Mouse (Mus musculus) thymus, adult 2 months (tissue): ENCODE measurements around the gene Dhtkd1. TPM values are rescaled to one million over a fixed set of nuclear protein-coding genes. Genes with fewer than 3 reads are reported as not detected.
"Not testable (repeated sequence)": the region's sequence is repeated elsewhere in the genome, so short reads cannot be mapped to it uniquely, and the experiment has no call there.

Experiments
- DNase-seq: peaks from one replicate; pipeline ENCODE4 v3.0.0; 2021
- H3K27ac ChIP-seq: fragments of 200-500 bp; 2 replicates; pipeline ENCODE4 v1.5.1; 2012; ENCODE audit warnings: low read length, control low read depth; ENCODE audit not compliant: control insufficient read depth, insufficient read depth
- H3K27me3 ChIP-seq: fragments of 200-500 bp; 2 replicates; pipeline ENCODE4 v1.6.1; 2012; ENCODE audit warnings: mild to moderate bottlenecking, low read length, moderate library complexity, mixed read lengths; ENCODE audit not compliant: control insufficient read depth, insufficient read depth
- H3K36me3 ChIP-seq: fragments of 200-500 bp; 2 replicates; pipeline ENCODE4 v1.6.1; 2012; ENCODE audit warnings: mild to moderate bottlenecking, low read length, moderate library complexity; ENCODE audit not compliant: control insufficient read depth, insufficient read depth
- H3K4me1 ChIP-seq: fragments of 200-500 bp; replicated peaks from 2 replicates; pipeline ENCODE4 v1.6.1; 2012; ENCODE audit warnings: low read length; ENCODE audit not compliant: control insufficient read depth, insufficient read depth
- H3K4me3 ChIP-seq: fragments of 200-500 bp; 2 replicates; pipeline ENCODE4 v1.5.1; 2012; ENCODE audit warnings: mild to moderate bottlenecking, low read length, control low read depth, moderate library complexity; ENCODE audit not compliant: control insufficient read depth, insufficient read depth
- CTCF ChIP-seq: fragments of 200-500 bp; IDR thresholded peaks from 2 replicates; pipeline ENCODE4 v1.5.1; 2012; ENCODE audit warnings: mild to moderate bottlenecking, control low read depth, low read length, moderate library complexity, borderline replicate concordance; ENCODE audit not compliant: control insufficient read depth, poor library complexity, insufficient read depth; ENCODE audit errors: extremely low read depth
- POLR2A ChIP-seq: fragments of 200-500 bp; IDR thresholded peaks from 2 replicates; pipeline ENCODE4 v1.6.1; 2012; ENCODE audit warnings: mild to moderate bottlenecking, low read length, control low read depth, moderate library complexity; ENCODE audit not compliant: control insufficient read depth, poor library complexity, insufficient read depth; ENCODE audit errors: extremely low read depth
- WGBS: fragments of 180-500 bp; shearing (Covaris S2); methylation state at CpG from one replicate; pipeline ENCODE4 v1.1.7; 2018; 5-methylcytosine and 5-hydroxymethylcytosine counted together
- polyA plus RNA-seq: library from polyadenylated mRNA; depleted of rRNA; stranded (reverse); fragments of >200 nt; gene quantifications from 2 replicates; pipeline ENCODE4 v1.2.3, GENCODE M21; 2012

The Dhtkd1 gene
- polyA plus RNA-seq, 1 experiment, result 0.62 TPM

- TF ChIP-seq POLR2A (no peak), CTCF (no peak; the same call in 1 of the 2 replicates)
- WGBS, result 1% methylated on average over 46 of the region's 46 CpGs
- Histone ChIP-seq H3K4me3 (peak overlapping the region; percentile 83), H3K36me3 (no peaks in the 10 kb centered on the region), H3K27me3 (no peaks in the 10 kb centered on the region), H3K4me1 (0 out of 2 replicates have a peak, but pooled peaks cover 4% of the 10 kb centered on the region), H3K27ac (peak overlapping the region; percentile 34; the same call in 1 of the 2 replicates)
- DNase-seq, result no peak
Observed at GRCm38 (mm10) chr2:5951621-5952211, 9.1 kb upstream of the Dhtkd1 start.

DNA sequence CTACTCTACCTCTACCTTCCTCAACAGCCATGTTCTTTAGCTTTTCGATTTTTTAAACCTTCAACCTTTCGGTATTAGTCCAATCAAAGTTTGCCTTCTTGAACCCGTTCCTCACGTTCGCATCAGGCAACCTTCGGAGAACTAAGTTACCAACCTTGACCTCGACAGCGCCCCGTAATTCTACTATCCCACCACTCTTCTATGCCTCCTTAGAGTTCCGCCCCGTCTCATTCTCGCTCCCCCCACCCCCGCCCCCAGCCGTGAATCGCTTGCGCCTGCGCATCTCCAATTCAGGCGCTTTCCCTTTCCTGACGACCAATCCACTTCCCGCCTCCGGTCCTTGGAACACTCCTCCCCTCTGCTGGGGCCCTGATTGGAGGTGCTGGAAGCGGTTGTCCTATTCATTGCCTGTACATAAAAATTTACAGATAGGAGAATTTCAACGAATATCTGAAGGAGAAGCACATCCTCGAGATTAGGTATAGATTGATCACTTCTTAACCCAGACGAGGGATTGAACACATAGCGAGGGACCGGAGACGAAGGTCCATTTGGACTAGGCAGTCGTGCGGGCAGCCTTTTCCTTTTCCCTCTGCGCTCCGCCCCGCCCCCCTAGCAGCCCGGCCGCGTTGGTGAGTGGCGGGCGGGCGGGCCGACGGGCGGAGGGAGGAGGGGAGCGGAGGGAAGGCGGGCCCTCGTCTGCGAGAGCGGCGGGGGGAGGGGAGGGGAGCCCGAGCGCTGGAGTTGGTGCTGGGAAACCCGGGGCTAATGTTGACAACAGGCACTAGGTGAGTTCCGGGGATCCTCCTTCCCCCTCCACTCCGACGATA lies 8.4 kb upstream of the Dhtkd1 start, which contains the start of gene Upf2:
TSS of gene Upf2 (plus strand) at position 704 of the 830 bp plus-strand sequence.
- TF ChIP-seq POLR2A (peak; percentile 29; the same call in 1 of the 2 replicates), CTCF (0 out of 2 replicates have a peak, but pooled peaks have one; percentile 8)
- 0 out of 2 replicates have a peak, but pooled peaks cover 4% of the 10 kb centered on the region for H3K4me1 ChIP-seq
- no peaks in the 10 kb centered on the region for H3K36me3 ChIP-seq
- whole genome bisulfite sequencing, result under 1% methylated on average over 50 of the region's 54 CpGs
- peak within 1 kb of the TSS; percentile 58 for H3K27ac ChIP-seq
- no peaks in the 10 kb centered on the region for H3K27me3 ChIP-seq
- H3K4me3 ChIP-seq, result peak within 1 kb of the TSS; percentile 83
- DNase-seq, result peak; percentile 93

DNA sequence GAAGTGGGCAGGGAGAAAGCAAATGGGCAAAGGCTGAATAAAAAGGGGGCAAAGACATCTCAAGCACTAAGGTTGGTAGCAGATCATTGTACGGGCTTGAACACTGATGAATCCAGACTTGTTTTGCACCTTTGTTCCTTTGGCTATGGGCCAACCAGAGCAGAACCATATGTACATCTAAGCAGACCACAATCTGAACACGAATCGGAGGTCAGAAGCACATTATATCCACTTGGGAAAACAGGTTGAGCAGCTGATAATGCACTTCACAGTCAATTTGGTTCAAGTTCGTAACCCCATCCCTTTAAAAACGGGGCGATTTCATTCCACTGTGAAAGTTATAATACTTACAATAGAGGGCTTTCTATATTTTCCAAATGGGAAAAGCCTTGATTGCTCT lies 7.7 kb upstream of the Dhtkd1 start:
- DNase-seq, result no peak
- Histone ChIP-seq H3K27me3 (no peaks in the 10 kb centered on the region), H3K4me1 (0 out of 2 replicates have a peak, but pooled peaks cover 4% of the 10 kb centered on the region), H3K4me3 (no peak overlapping the region; the same call in 1 of the 2 replicates), H3K27ac (no peak overlapping the region), H3K36me3 (no peaks in the 10 kb centered on the region)
- TF ChIP-seq POLR2A, result no peak
- TF ChIP-seq CTCF, result no peak
- 3% methylated on average over 6 of the region's 6 CpGs for WGBS

DNA sequence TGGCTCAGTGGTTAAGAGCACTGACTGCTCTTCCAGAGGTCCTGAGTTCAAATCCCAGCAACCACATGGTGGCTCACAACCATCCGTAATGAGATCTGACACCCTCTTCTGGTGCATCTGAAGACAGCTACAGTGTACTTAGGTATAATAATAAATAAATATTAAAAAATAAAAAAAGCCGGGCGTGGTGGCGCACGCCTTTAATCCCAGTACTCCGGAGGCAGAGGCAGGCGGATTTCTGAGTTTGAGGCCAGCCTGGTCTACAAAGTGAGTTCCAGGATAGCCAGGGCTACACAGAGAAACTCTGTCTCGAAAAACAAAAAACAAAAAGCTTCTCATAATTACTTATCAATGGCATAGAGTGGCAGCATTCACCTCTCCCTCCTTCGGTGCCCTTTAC lies 7.2 kb upstream of the Dhtkd1 start:
- H3K27ac ChIP-seq, H3K4me1 ChIP-seq, H3K36me3 ChIP-seq, DNase-seq, H3K4me3 ChIP-seq, H3K27me3 ChIP-seq: not testable (repeated sequence)
- WGBS, result 97% methylated on average over 9 of the region's 9 CpGs

GRCm38 (mm10) chr2:5948964-5949363 lies 6.4 kb upstream of the Dhtkd1 start:
- whole genome bisulfite sequencing, result 99% methylated on average over 2 of the region's 2 CpGs
- TF ChIP-seq CTCF (no peak), POLR2A (no peak)
- no peak for DNase-seq
- Histone ChIP-seq H3K36me3 (no peaks in the 10 kb centered on the region), H3K4me1 (0 out of 2 replicates have a peak, but pooled peaks cover 4% of the 10 kb centered on the region), H3K4me3 (no peak overlapping the region), H3K27me3 (no peaks in the 10 kb centered on the region), H3K27ac (no peak overlapping the region)

DNA sequence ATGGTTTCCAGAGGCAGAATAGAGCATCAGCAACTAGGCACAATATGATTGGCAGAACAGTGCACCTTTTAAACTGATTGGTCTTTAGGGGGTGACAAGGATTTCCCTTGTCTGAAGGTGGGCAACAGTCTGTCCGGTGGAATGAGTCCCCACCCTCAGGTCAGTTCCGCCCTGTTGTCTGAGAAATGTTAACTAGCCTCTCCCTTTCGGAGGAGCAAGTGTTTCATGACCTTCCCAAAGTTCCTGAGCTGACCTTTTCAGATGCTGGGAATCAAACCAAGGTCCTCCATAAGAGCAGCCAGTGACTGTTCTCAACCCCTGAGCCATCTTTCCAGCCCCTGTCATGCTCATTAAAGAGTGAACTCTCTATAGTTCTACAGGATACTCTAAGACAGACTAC lies 4.3 kb upstream of the Dhtkd1 start:
- H3K27ac ChIP-seq, result no peak overlapping the region
- H3K4me3 ChIP-seq, result no peak overlapping the region
- no peak for TF ChIP-seq POLR2A
- no peak for TF ChIP-seq CTCF
- H3K4me1 ChIP-seq, result peaks cover 9% of the 10 kb centered on the region
- 94% methylated on average over 3 of the region's 3 CpGs for WGBS
- no peak for DNase-seq
- no peaks in the 10 kb centered on the region for H3K36me3 ChIP-seq
- H3K27me3 ChIP-seq, result no peaks in the 10 kb centered on the region
